Mouse (Mus musculus) heart, postnatal 25 days (tissue): Measurements from ENCODE around the gene Pcgf5. TPM values are rescaled to one million over a fixed set of nuclear protein-coding genes. Genes with fewer than 3 reads are reported as not detected.

Experiments used
- DNase-seq: peaks from one replicate; pipeline ENCODE4 v3.0.0; 2022; ENCODE audit warnings: low spot score
- intact Hi-C: fragments of 180-260 bp; cut with DNase I; formaldehyde crosslinking; loops from one replicate; pipeline ENCODE4 v1.15.1; 2025
- total RNA-seq, 2 experiments: library from RNA; stranded (reverse); gene quantifications; 2 replicates each; pipeline ENCODE4 v1.2.3; 2021

The Pcgf5 gene
- total RNA-seq, 2 experiments from 2014 or later: 70.4 to 74.0 TPM

- intact Hi-C loops: no loop called here
These were observed 123.2 kb downstream of the Pcgf5 start for GRCm38 (mm10) chr19:36471325-36471724.

DNA sequence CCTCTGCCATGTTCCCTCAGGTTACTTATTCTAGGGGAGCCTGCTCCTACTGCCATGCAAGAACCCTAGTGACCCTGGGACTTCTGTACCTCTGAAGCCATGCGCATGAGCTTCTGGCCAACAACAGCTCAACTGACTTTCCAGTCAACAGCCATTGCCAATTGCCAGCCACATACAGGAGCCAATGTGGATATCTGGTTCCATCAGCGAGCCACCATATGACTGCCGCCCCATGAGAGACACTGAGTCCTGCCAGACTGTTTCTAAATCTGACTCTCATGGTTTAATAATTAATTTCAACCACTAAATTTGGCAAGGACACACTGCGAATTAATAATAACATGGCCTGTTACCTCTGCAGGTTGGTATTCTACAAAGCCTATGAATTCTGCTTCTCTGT, 128.5 kb downstream of the Pcgf5 start:
- no peak for DNase-seq
- intact Hi-C loops: no loop called here

More at GRCm38 (mm10) chr19:36471325-36471724, 123.2 kb downstream of the Pcgf5 start:
- DNase-seq: no peak

- intact Hi-C loops: no loop called here
- DNase-seq: no peak
These were observed 129.0 kb downstream of the Pcgf5 start for GRCm38 (mm10) chr19:36477151-36477550.

GRCm38 (mm10) chr19:36477684-36478083, 129.6 kb downstream of the Pcgf5 start:
- no peak for DNase-seq
- intact Hi-C loops: no loop called here

DNA sequence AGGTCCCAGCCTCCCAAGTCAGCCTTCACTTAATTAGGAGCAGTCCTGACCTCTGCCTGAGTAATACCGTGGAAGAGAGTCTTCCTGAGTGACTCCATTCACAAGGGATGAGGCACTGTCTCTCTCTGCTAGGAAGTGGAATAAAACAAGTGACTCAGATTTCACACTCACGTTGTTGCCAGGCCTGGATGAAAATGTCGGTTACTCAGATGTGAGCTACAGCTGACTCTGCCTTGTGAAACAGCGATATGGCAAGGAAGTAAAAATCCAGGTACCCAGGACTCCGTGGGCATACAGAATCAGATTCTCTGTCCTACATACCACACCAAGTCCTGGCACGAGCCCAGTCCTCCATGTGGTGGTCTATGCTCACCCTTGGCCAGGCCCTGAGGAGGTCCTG, 142.8 kb downstream of the Pcgf5 start:
- no peak for DNase-seq
- intact Hi-C loops: no loop called here

GRCm38 (mm10) chr19:36495555-36495954, 147.4 kb downstream of the Pcgf5 start:
- intact Hi-C loops: no loop called here
- no peak for DNase-seq

DNA sequence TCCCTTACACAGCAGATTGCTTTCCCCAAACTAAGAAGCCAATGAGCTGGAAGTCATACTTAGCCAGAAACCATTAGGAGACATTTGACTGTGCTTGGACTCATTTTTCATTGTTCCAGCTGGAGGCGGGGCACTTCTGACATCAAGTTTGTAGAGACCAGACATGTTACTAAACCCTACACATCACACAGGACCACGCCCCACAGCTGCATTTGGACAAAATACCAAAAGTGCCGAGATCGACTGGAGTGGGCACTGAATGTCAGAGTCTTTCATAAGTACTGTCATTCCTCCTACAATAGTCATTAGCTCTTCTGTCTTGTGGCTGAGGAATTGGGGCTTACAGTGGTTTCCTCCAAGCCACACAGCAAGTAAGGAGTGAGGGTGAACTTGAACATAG, 148.4 kb downstream of the Pcgf5 start:
- intact Hi-C loops: no loop called here

DNA sequence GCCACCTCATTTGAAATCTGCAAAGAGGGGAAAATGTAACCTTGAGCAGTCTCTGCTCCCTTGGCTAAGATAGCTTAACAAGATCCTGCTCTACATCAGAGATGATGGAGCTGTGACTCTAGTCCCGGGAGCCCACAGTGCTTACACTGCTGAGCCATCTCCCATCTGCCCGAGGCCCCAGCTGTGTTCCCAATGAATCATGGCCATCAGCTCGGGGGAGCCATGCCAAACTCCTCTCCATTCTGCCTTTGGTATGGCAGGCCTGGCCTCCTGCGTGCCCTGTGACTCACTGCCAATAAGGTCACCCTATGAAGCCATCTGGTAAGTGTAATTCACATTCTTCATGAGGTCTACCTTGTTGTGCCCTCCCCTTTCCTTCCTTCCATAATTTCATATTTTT, 149.0 kb downstream of the Pcgf5 start:
- intact Hi-C loops: no loop called here
- DNase-seq: no peak

More for the DNA sequence above, 148.4 kb downstream of the Pcgf5 start:
- no peak for DNase-seq

GRCm38 (mm10) chr19:36497744-36498143, 149.6 kb downstream of the Pcgf5 start:
- no peak for DNase-seq
- intact Hi-C loops: no loop called here

GRCm38 (mm10) chr19:36504716-36505115, 156.6 kb downstream of the Pcgf5 start:
- intact Hi-C loops: no loop called here
- no peak for DNase-seq

Other genes with a start within 250 kb of the Pcgf5 start
- 100 to 1,000 TPM; 411 to 470 TPM for gene Ankrd1, start 228.2 kb upstream of the Pcgf5 start, total RNA-seq
- gene Hectd2, start 206.3 kb downstream of the Pcgf5 start, total RNA-seq: 1 to 10 TPM; 1.6 to 1.8 TPM